Mouse (Mus musculus): Measurements from ENCODE around the gene Slc11a1. TPM values are rescaled to one million over a fixed set of nuclear protein-coding genes. Genes with fewer than 3 reads are reported as not detected.
A peak's percentile ranks its signal among the peaks of the same experiment; 100 is the strongest.

The Slc11a1 gene
- total RNA-seq, 1 experiment from 2014 or later: 180 TPM

GRCm38 (mm10) chr1:74384525-74384924 lies 9.5 kb downstream of the Slc11a1 start:
- ATAC-seq (replicated peaks; ENCODE audit: insufficient number of reproducible peaks, low FRiP score, low TSS enrichment, poor library complexity, severe bottlenecking): no peak

- no peak for ATAC-seq (replicated peaks; ENCODE audit: insufficient number of reproducible peaks, low FRiP score, low TSS enrichment, poor library complexity, severe bottlenecking)
Measured at GRCm38 (mm10) chr1:74385064-74385463, 10.1 kb downstream of the Slc11a1 start.

- ATAC-seq (replicated peaks; ENCODE audit: insufficient number of reproducible peaks, low FRiP score, low TSS enrichment, poor library complexity, severe bottlenecking): no peak
Measured at GRCm38 (mm10) chr1:74385531-74385930, 10.5 kb downstream of the Slc11a1 start.

GRCm38 (mm10) chr1:74386363-74386713 lies 11.3 kb downstream of the Slc11a1 start:
- ATAC-seq (replicated peaks; ENCODE audit: insufficient number of reproducible peaks, low FRiP score, low TSS enrichment, poor library complexity, severe bottlenecking): no peak

GRCm38 (mm10) chr1:74386714-74387385 lies 11.9 kb downstream of the Slc11a1 start:
- ATAC-seq (replicated peaks; ENCODE audit: insufficient number of reproducible peaks, low FRiP score, low TSS enrichment, poor library complexity, severe bottlenecking): peak; percentile 57

GRCm38 (mm10) chr1:74387386-74387988 lies 12.5 kb downstream of the Slc11a1 start:
- ATAC-seq (replicated peaks; ENCODE audit: insufficient number of reproducible peaks, low FRiP score, low TSS enrichment, poor library complexity, severe bottlenecking): no peak

GRCm38 (mm10) chr1:74388398-74388920 lies 13.5 kb downstream of the Slc11a1 start:
- no peak for ATAC-seq (replicated peaks; ENCODE audit: insufficient number of reproducible peaks, low FRiP score, low TSS enrichment, poor library complexity, severe bottlenecking)

- ATAC-seq (replicated peaks; ENCODE audit: insufficient number of reproducible peaks, low FRiP score, low TSS enrichment, poor library complexity, severe bottlenecking): no peak
Measured at GRCm38 (mm10) chr1:74389831-74390286, 14.9 kb downstream of the Slc11a1 start.

GRCm38 (mm10) chr1:74390287-74390906 lies 15.4 kb downstream of the Slc11a1 start:
- 0 out of 2 replicates have a peak, but pooled peaks have one; percentile 14 for ATAC-seq (replicated peaks; ENCODE audit: insufficient number of reproducible peaks, low FRiP score, low TSS enrichment, poor library complexity, severe bottlenecking)

GRCm38 (mm10) chr1:74390924-74391748 lies 16.1 kb downstream of the Slc11a1 start, which contains the start of gene Ctdsp1:
Ctdsp1 (plus strand) TSS chr1:74391509.
- ATAC-seq (replicated peaks; ENCODE audit: insufficient number of reproducible peaks, low FRiP score, low TSS enrichment, poor library complexity, severe bottlenecking): peak; percentile 54

GRCm38 (mm10) chr1:74391844-74392441 lies 16.9 kb downstream of the Slc11a1 start:
- no peak for ATAC-seq (replicated peaks; ENCODE audit: insufficient number of reproducible peaks, low FRiP score, low TSS enrichment, poor library complexity, severe bottlenecking)

GRCm38 (mm10) chr1:74392446-74392994 lies 17.5 kb downstream of the Slc11a1 start:
- no peak for ATAC-seq (replicated peaks; ENCODE audit: insufficient number of reproducible peaks, low FRiP score, low TSS enrichment, poor library complexity, severe bottlenecking)

GRCm38 (mm10) chr1:74393010-74393409 lies 18.0 kb downstream of the Slc11a1 start:
- ATAC-seq (replicated peaks; ENCODE audit: insufficient number of reproducible peaks, low FRiP score, low TSS enrichment, poor library complexity, severe bottlenecking): no peak

- no peak for ATAC-seq (replicated peaks; ENCODE audit: insufficient number of reproducible peaks, low FRiP score, low TSS enrichment, poor library complexity, severe bottlenecking)
Measured at GRCm38 (mm10) chr1:74393697-74394096, 18.7 kb downstream of the Slc11a1 start.

- ATAC-seq (replicated peaks; ENCODE audit: insufficient number of reproducible peaks, low FRiP score, low TSS enrichment, poor library complexity, severe bottlenecking): no peak
Measured at GRCm38 (mm10) chr1:74394311-74394710, 19.3 kb downstream of the Slc11a1 start.

- ATAC-seq (replicated peaks; ENCODE audit: insufficient number of reproducible peaks, low FRiP score, low TSS enrichment, poor library complexity, severe bottlenecking): no peak
Measured at GRCm38 (mm10) chr1:74394858-74395257, 19.9 kb downstream of the Slc11a1 start.

- no peak for ATAC-seq (replicated peaks; ENCODE audit: insufficient number of reproducible peaks, low FRiP score, low TSS enrichment, poor library complexity, severe bottlenecking)
Measured at GRCm38 (mm10) chr1:74395290-74395689, 20.3 kb downstream of the Slc11a1 start.

Data from monocyte, adult 5-6 weeks (primary cell).